Mouse (Mus musculus) skeletal muscle tissue, adult 2 months (tissue): Measurements from ENCODE around the gene Cyp2d26.

Experiments used
- DNase-seq: peaks from one replicate; pipeline ENCODE4 v3.0.0-alpha.2; 2012; ENCODE audit warnings: low read depth, low spot score

Cyp2d26 gene

DNA sequence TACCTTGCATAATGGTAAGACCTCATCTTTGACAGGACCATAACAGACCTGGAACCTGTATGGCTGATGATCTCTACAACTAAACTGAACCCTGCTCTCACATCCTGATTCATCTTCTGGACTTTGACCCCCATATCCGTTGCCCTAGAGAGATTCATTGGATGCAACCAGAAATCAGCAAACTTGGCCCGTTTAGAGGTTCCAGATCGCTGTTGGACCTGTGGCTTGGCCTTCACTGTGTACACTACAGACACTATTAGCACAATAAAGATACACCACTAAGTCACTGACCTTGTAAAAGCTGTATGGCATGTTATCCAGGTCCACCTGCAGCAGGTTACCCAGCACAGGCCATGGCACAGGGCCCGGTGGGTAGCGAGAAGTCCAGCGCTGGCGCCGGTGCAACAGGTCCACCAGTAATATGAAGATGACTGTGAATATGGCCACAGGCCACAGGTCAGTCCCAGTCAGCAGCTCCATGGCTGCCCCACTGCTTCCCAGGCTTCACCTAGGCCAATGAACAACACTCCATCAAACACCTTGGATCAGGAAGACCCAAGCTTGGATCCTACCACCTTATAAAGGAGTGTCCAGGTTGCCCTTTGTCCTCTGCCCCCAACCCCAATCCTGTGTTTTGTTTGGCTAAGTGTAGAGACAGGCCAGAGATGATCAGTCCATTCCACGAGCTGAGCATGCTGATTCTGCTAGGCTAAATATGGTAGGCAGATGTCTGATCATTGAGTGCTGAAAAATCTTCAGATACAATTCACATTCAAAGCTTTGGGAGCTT is 30.3 kb downstream of the Cyp2d26 start, which contains the start of gene Cyp2d40:
TSS of gene Cyp2d40 (minus strand) at position 553 of the 790 bp plus-strand sequence.
- DNase-seq, result no peak

GRCm38 (mm10) chr15:82748141-82748540 is 46.0 kb downstream of the Cyp2d26 start:
- no peak for DNase-seq

DNA sequence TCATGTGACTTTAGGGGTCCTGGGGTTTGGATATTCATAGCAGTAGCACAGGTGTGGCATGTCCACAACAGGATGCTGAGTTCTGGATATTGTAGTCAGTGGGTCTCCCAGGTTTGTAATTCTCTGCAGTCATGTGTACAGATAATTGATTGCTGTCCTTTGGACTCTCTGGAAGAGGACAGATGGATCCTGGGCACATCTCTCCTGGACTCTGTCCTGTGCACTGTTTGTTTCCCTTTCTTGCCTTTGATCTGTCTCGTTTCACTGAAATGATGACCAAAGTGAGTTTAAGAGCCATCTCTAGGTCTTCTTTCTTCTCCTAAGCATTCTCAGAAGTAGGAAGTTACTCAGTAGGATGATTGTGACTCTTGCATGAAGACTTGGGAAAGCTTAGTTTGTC is 46.6 kb downstream of the Cyp2d26 start:
- no peak for DNase-seq
